Mouse (Mus musculus): ENCODE measurements around the gene Acsl6.
A peak's percentile ranks its signal among the peaks of the same experiment; 100 is the strongest.
"Not testable (repeated sequence)": the region's sequence is repeated elsewhere in the genome, so short reads cannot be mapped to it uniquely, and the experiment has no call there.

The Acsl6 gene

GRCm38 (mm10) chr11:54391326-54391725 is 87.7 kb downstream of the Acsl6 start:
- DNase-seq (ENCODE audit: low spot score in 2 of 2) = no peak

- no peak for DNase-seq (ENCODE audit: low spot score in 2 of 2)
Observed at GRCm38 (mm10) chr11:54396686-54397085, 93.1 kb downstream of the Acsl6 start.

GRCm38 (mm10) chr11:54398058-54398457 is 94.5 kb downstream of the Acsl6 start:
- no peak for DNase-seq (ENCODE audit: low spot score in 2 of 2)

- DNase-seq (ENCODE audit: low spot score in 2 of 2) = not testable (repeated sequence)
Observed at GRCm38 (mm10) chr11:54400803-54401202, 97.2 kb downstream of the Acsl6 start.

GRCm38 (mm10) chr11:54404885-54405284 is 101.3 kb downstream of the Acsl6 start:
- DNase-seq (ENCODE audit: low spot score in 2 of 2) = no peak

- DNase-seq (ENCODE audit: low spot score in 2 of 2) = no peak
Observed at GRCm38 (mm10) chr11:54406930-54407546, 103.4 kb downstream of the Acsl6 start.

GRCm38 (mm10) chr11:54410612-54411011 is 107.0 kb downstream of the Acsl6 start:
- no peak for DNase-seq (ENCODE audit: low spot score in 2 of 2)

GRCm38 (mm10) chr11:54413017-54413416 is 109.4 kb downstream of the Acsl6 start:
- DNase-seq (ENCODE audit: low spot score in 2 of 2) = peak in 1 of 2 experiments; percentile 12
